Mouse (Mus musculus) heart, embryonic 16.5 days (tissue): ENCODE data around the gene Aatk. TPM values are rescaled to one million over a fixed set of nuclear protein-coding genes. Genes with fewer than 3 reads are reported as not detected.

Source experiments
- ATAC-seq: fragments of 200-750 bp; cut with Nextera tagmentation; replicated peaks from 2 replicates; pipeline ENCODE4 v1.8.0; 2017; ENCODE audit warnings: moderate number of reproducible peaks; ENCODE audit not compliant: insufficient read depth, low FRiP score; ENCODE audit errors: extremely low read depth
- H3K27ac ChIP-seq: fragments of 300-500 bp; sonication (generic); 2 replicates; pipeline ENCODE4 v1.5.1; 2014; ENCODE audit warnings: mild to moderate bottlenecking, low read length, control low read depth, moderate library complexity
- H3K27me3 ChIP-seq: fragments of 300-500 bp; sonication (generic); 2 replicates; pipeline ENCODE4 v1.6.1; 2014; ENCODE audit warnings: low read length, mixed read lengths; ENCODE audit not compliant: control insufficient read depth, insufficient read depth
- H3K36me3 ChIP-seq: fragments of 300-500 bp; sonication (generic); 2 replicates; pipeline ENCODE4 v1.6.1; 2014; ENCODE audit not compliant: control insufficient read depth, insufficient read depth
- H3K4me1 ChIP-seq: fragments of 300-500 bp; sonication (generic); 2 replicates; pipeline ENCODE4 v1.6.1; 2014; ENCODE audit warnings: low read length, mixed read lengths; ENCODE audit not compliant: control insufficient read depth, insufficient read depth
- H3K4me2 ChIP-seq: fragments of 300-500 bp; sonication (generic); 2 replicates; pipeline ENCODE4 v1.6.1; 2014; ENCODE audit warnings: low read depth, mild to moderate bottlenecking, control low read depth, low read length
- H3K4me3 ChIP-seq: fragments of 300-500 bp; sonication (generic); 2 replicates; pipeline ENCODE4 v1.5.1; 2014; ENCODE audit warnings: mild to moderate bottlenecking, control low read depth, low read length
- H3K9ac ChIP-seq: fragments of 300-500 bp; sonication (generic); 2 replicates; pipeline ENCODE4 v1.6.1; 2014; ENCODE audit warnings: low read length, control low read depth
- H3K9me3 ChIP-seq: fragments of 300-500 bp; sonication (generic); replicated peaks from 2 replicates; pipeline ENCODE4 v1.6.1; 2016; ENCODE audit warnings: low read length; ENCODE audit not compliant: control insufficient read depth
- WGBS: fragments of 180-500 bp; shearing (Covaris S2); extraction: QIAGEN DNeasy Blood & Tissue Kit; methylation state at CpG from one replicate; pipeline ENCODE4 v1.1.7; 2014; 5-methylcytosine and 5-hydroxymethylcytosine counted together
- polyA plus RNA-seq: library from polyadenylated mRNA; unstranded; fragments of >200 nt; fragmentation: Nextera tagmentation; extraction: Ambion mirVana; gene quantifications from 2 replicates; pipeline ENCODE4 v1.2.1, GENCODE M21; 2015

The Aatk gene
- polyA plus RNA-seq, 1 experiment from 2014 or later = 1.3 TPM

GRCm38 (mm10) chr11:119979596-119980385 lies 67.2 kb downstream of the Aatk start:
- Histone ChIP-seq H3K36me3 (peaks cover 5% of the 10 kb centered on the region; the same call in 1 of the 2 replicates), H3K9ac (no peak overlapping the region), H3K27me3 (no peaks in the 10 kb centered on the region), H3K9me3 (no peaks in the 10 kb centered on the region), H3K4me3 (no peak overlapping the region), H3K4me1 (peaks cover 5% of the 10 kb centered on the region; the same call in 1 of the 2 replicates), H3K27ac (no peak overlapping the region), H3K4me2 (no peak overlapping the region)
- 78% methylated on average over 10 of the region's 10 CpGs for WGBS
- ATAC-seq = no peak

- WGBS = 91% methylated on average over 4 of the region's 4 CpGs
- ATAC-seq = no peak
- H3K9me3 ChIP-seq = no peaks in the 10 kb centered on the region; the same call in 1 of the 2 replicates
- no peak overlapping the region for H3K27ac ChIP-seq
- no peak overlapping the region for H3K9ac ChIP-seq
- H3K4me2 ChIP-seq = no peak overlapping the region
- H3K36me3 ChIP-seq = peaks cover 9% of the 10 kb centered on the region; the same call in 1 of the 2 replicates
- H3K27me3 ChIP-seq = no peaks in the 10 kb centered on the region
- H3K4me1 ChIP-seq = peaks cover 5% of the 10 kb centered on the region; the same call in 1 of the 2 replicates
- no peak overlapping the region for H3K4me3 ChIP-seq
These were observed 68.3 kb downstream of the Aatk start for GRCm38 (mm10) chr11:119978701-119979100.

DNA sequence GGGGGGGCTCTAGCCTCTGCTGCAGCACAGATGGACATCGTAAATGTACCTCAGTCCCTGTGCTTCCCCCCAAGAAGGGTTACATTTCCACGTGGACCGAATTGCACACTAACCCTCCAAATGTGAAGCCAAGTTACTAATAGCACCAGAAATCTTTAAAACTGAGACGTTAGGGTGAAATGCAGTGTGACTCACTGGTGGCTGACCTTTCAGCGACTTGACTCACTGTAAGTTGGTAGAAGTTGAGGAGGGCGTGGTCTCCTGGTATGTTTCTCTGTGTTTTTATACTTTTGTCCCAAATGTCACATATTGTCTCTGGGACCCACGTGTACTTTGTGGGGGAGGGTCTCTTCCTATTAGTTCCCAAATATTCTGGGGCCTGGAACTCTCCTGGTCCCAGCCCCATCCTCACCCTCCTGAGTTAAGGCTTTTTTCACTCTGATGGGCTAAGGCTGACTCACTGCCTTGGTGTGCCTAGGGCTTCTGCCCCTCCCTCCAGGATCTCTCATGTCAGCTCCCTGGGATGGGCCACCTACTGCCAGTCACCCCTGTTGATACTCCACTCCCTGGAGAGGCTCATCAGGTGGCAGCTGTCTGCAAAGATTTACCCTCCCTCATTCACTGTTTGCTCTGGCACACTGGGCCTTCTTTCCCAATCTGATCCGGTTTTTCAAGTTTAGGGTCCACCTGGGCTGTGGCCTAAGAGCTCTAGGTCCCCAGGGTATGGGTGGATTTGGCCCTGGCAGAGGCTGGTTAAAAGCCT lies 71.0 kb downstream of the Aatk start:
- peaks cover 6% of the 10 kb centered on the region; the same call in 1 of the 2 replicates for H3K36me3 ChIP-seq
- ATAC-seq = no peak
- H3K9ac ChIP-seq = no peak overlapping the region
- no peaks in the 10 kb centered on the region; the same call in 1 of the 2 replicates for H3K9me3 ChIP-seq
- H3K4me3 ChIP-seq = no peak overlapping the region
- no peaks in the 10 kb centered on the region for H3K4me1 ChIP-seq
- WGBS = 72% methylated on average over 8 of the region's 8 CpGs
- H3K27ac ChIP-seq = no peak overlapping the region
- H3K4me2 ChIP-seq = no peak overlapping the region
- no peaks in the 10 kb centered on the region for H3K27me3 ChIP-seq

- H3K4me2 ChIP-seq = no peak overlapping the region
- no peak overlapping the region for H3K27ac ChIP-seq
- H3K36me3 ChIP-seq = peaks cover 6% of the 10 kb centered on the region; the same call in 1 of the 2 replicates
- no peak overlapping the region for H3K4me3 ChIP-seq
- H3K9ac ChIP-seq = no peak overlapping the region
- no peaks in the 10 kb centered on the region; the same call in 1 of the 2 replicates for H3K9me3 ChIP-seq
- no peaks in the 10 kb centered on the region for H3K27me3 ChIP-seq
- H3K4me1 ChIP-seq = no peaks in the 10 kb centered on the region
- 75% methylated on average over 4 of the region's 4 CpGs for WGBS
- ATAC-seq = no peak
These were observed 73.2 kb downstream of the Aatk start for GRCm38 (mm10) chr11:119973789-119974188.

DNA sequence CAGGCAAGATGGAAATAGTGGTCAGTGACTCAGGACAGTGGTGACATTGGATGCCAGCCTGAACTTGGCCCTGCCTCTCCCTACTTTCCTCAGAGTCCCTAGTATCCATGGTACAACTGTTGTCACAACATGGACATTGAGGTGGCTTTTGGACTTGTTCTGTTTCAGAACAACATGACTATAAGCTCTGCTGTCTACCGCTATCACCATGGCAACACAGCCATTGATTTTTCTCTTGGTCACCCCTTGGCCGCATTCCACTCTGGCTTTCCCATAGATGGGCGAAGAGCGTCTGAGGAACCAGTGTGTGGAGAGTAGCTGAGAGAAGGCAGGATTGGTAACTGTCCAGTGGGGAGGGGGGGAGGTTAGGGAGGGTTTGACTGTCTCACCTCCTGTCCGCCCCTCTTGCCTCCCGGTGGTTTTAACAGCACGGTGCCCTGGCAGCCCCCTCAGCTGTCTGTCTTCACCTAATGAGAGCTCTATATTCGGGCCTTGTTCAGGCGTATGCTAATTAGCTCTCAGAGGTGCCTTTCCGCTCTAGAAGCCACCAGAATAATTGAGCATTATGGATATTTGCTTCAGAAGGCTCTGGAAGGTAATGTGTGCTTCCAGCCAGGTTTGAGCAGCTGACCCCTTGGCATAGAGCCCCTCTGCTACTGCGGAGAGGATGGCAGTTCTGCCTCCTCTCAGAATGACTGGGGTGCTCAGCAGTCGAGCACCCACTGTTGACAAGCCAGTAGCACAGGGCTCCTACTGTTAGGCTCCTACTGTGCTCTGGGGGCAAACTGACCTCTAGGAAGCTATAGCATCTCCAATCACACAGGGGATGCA lies 76.7 kb downstream of the Aatk start:
- peaks cover 6% of the 10 kb centered on the region; the same call in 1 of the 2 replicates for H3K36me3 ChIP-seq
- H3K27me3 ChIP-seq = no peaks in the 10 kb centered on the region
- H3K9ac ChIP-seq = no peak overlapping the region
- no peak overlapping the region for H3K4me2 ChIP-seq
- no peak for ATAC-seq
- H3K4me1 ChIP-seq = no peaks in the 10 kb centered on the region
- no peaks in the 10 kb centered on the region; the same call in 1 of the 2 replicates for H3K9me3 ChIP-seq
- H3K27ac ChIP-seq = no peak overlapping the region
- H3K4me3 ChIP-seq = no peak overlapping the region
- 69% methylated on average over 12 of the region's 12 CpGs for whole genome bisulfite sequencing

GRCm38 (mm10) chr11:119967892-119968291 lies 79.1 kb downstream of the Aatk start:
- Histone ChIP-seq H3K9me3 (no peaks in the 10 kb centered on the region), H3K27ac (no peak overlapping the region), H3K9ac (no peak overlapping the region), H3K4me1 (no peaks in the 10 kb centered on the region), H3K4me3 (no peak overlapping the region), H3K4me2 (no peak overlapping the region), H3K27me3 (no peaks in the 10 kb centered on the region), H3K36me3 (no peaks in the 10 kb centered on the region)
- WGBS = 82% methylated on average over 2 of the region's 2 CpGs
- no peak for ATAC-seq

DNA sequence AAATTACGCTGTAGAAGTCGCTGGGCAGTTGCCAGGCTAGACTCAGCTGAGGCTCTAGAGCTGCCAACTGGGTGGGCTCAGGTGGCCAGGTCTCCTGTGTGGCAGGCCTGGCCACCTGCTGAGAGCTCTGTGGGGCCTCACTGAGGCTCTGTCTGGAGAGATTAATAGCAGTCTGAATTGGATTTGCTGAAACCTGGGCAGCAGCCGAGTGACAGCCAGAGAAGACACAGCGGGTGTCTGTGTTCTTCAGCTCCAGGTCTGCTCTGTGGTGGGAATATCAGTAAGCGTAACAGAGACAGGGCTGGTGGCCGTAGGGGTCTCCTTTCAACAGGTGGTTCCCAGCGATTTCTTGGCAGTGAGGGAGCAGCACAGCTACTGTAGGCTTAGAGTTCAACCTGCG lies 79.6 kb downstream of the Aatk start:
- WGBS = 82% methylated on average over 8 of the region's 8 CpGs
- H3K4me3 ChIP-seq = no peak overlapping the region
- no peak overlapping the region for H3K9ac ChIP-seq
- no peak overlapping the region for H3K27ac ChIP-seq
- H3K4me1 ChIP-seq = no peaks in the 10 kb centered on the region
- H3K4me2 ChIP-seq = no peak overlapping the region
- H3K27me3 ChIP-seq = no peaks in the 10 kb centered on the region
- H3K9me3 ChIP-seq = no peaks in the 10 kb centered on the region
- ATAC-seq = no peak
- H3K36me3 ChIP-seq = no peaks in the 10 kb centered on the region

DNA sequence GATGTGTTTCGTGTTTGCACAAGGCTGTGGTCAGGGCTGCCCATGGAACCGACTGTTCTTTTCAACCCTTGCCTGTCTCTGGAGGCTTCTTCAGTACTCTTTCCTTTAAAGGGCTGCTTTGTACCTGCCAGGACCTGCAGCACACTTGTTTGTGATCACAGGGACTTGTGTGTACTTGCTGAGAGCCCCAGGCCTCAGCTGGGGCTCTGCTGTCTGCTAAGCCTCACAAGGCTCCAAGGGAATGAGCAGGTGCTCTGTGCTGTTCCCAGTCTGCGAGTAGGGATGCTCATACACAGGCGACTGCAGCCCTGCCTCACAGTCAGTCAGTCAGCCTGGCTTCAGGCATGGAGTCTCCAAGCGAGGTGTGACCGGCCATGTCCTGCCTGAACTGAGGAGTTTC lies 80.7 kb downstream of the Aatk start:
- ATAC-seq = no peak

More for the DNA sequence above, 80.7 kb downstream of the Aatk start:
- Histone ChIP-seq H3K27me3 (no peaks in the 10 kb centered on the region), H3K36me3 (no peaks in the 10 kb centered on the region), H3K9ac (no peak overlapping the region), H3K4me3 (no peak overlapping the region), H3K4me2 (no peak overlapping the region), H3K9me3 (no peaks in the 10 kb centered on the region), H3K27ac (no peak overlapping the region), H3K4me1 (no peaks in the 10 kb centered on the region)
- 80% methylated on average over 6 of the region's 6 CpGs for WGBS
